Mouse (Mus musculus) MN1 (cell line): ENCODE measurements around the gene Psmb9.

Experiments
- DNase-seq: peaks from one replicate; pipeline ENCODE4 v3.0.0-alpha.2; 2016; ENCODE audit warnings: low spot score

Gene Psmb9

GRCm38 (mm10) chr17:34205746-34206176 is 18.2 kb upstream of the Psmb9 start:
- DNase-seq: peak; percentile 75

- DNase-seq: peak; percentile 53
Observed at GRCm38 (mm10) chr17:34205021-34205745, 17.6 kb upstream of the Psmb9 start.

- DNase-seq: peak; percentile 87
Observed at GRCm38 (mm10) chr17:34204303-34205010, 16.9 kb upstream of the Psmb9 start.

- peak; percentile 39 for DNase-seq
Observed at GRCm38 (mm10) chr17:34203444-34203843, 15.9 kb upstream of the Psmb9 start, which contains the start of gene Tap2. TSS of gene Tap2 (plus strand) at chr17:34203527.

GRCm38 (mm10) chr17:34202760-34203442 is 15.3 kb upstream of the Psmb9 start:
- no peak for DNase-seq

- no peak for DNase-seq
Observed at GRCm38 (mm10) chr17:34201506-34202055, 14.0 kb upstream of the Psmb9 start.

- no peak for DNase-seq
Observed at GRCm38 (mm10) chr17:34200772-34201505, 13.4 kb upstream of the Psmb9 start.

GRCm38 (mm10) chr17:34200047-34200446 is 12.5 kb upstream of the Psmb9 start:
- DNase-seq: no peak

GRCm38 (mm10) chr17:34199050-34199619 is 11.6 kb upstream of the Psmb9 start:
- no peak for DNase-seq

GRCm38 (mm10) chr17:34198521-34198912 is 11.0 kb upstream of the Psmb9 start:
- no peak for DNase-seq

- peak; percentile 67 for DNase-seq
Observed at GRCm38 (mm10) chr17:34197904-34198520, 10.4 kb upstream of the Psmb9 start.

GRCm38 (mm10) chr17:34196941-34197894 is 9.7 kb upstream of the Psmb9 start, which contains the start of gene Psmb8:
TSS of gene Psmb8 (plus strand) at chr17:34197721.
- DNase-seq: peak; percentile 95

GRCm38 (mm10) chr17:34196491-34196890 is 8.9 kb upstream of the Psmb9 start:
- DNase-seq: no peak

GRCm38 (mm10) chr17:34194723-34195122 is 7.2 kb upstream of the Psmb9 start:
- no peak for DNase-seq

GRCm38 (mm10) chr17:34193468-34193867 is 5.9 kb upstream of the Psmb9 start:
- DNase-seq: no peak

GRCm38 (mm10) chr17:34192852-34193251 is 5.3 kb upstream of the Psmb9 start:
- no peak for DNase-seq

- no peak for DNase-seq
Observed at GRCm38 (mm10) chr17:34188986-34189385, 1.4 kb upstream of the Psmb9 start.

- DNase-seq: peak; percentile 60
Observed at GRCm38 (mm10) chr17:34188010-34188409, 446 bp upstream of the Psmb9 start.

- DNase-seq: no peak
Observed at GRCm38 (mm10) chr17:34186885-34187260, 691 bp downstream of the Psmb9 start.

- no peak for DNase-seq
Observed at GRCm38 (mm10) chr17:34185526-34185925, 2.0 kb downstream of the Psmb9 start.
